Mouse (Mus musculus) cerebellum, postnatal 36 days (tissue): ENCODE measurements around the gene Spag5.

Source experiments
- DNase-seq, 2 experiments: peaks; one replicate each; pipeline ENCODE4 v3.0.0; 2021 to 2022; ENCODE audit warnings: mixed read lengths in 2 of 2

Gene Spag5

DNA sequence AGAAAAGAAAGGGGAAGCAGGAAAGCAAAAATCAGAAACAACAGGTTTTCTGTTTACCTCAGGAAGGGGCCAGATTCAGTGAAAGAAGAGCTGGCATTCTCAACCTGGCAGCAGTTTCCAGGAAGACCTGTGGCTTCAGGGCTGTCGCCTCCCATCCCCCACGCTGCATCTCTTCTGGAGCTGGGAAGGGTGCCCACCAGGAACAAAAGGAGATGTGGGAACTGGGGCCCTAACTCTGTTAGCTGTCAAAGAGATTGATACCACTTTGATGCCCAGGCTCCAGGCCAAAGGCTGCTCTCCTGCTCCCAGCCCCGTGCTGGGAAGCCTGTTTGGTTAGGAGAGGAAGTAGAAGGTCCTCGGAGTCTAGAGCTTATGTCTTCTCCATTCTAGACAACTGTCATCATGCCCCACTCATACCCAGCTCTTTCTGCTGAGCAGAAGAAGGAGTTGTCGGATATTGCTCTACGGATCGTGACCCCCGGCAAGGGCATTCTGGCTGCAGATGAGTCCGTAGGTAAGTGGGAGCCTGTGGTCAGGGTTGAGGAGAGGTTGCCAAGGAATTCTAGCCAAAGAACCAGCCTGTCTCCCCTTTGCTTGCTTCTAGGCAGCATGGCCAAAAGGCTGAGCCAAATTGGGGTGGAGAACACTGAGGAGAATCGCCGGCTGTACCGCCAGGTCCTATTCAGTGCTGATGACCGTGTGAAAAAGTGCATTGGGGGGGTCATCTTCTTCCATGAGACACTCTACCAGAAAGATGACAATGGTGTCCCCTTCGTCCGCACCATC, 22.9 kb downstream of the Spag5 start:
- DNase-seq, result peak; percentile 38 to 48

DNA sequence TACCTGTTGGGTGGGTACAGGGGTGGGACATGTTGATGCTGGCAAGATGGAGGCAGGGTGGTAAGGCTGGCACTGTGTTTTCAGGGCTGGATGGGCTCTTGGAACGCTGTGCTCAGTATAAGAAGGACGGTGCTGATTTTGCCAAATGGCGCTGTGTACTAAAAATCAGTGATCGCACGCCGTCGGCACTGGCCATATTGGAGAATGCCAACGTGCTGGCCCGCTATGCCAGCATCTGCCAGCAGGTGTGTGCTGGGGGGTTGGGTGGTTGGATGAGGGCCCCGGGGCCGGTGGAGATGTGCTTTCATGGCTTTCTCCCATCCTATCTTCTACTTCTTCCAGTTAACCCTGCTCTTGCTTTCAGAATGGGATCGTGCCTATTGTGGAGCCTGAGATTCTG, 23.6 kb downstream of the Spag5 start:
- DNase-seq, result peak in 1 of 2 experiments; percentile 12

DNA sequence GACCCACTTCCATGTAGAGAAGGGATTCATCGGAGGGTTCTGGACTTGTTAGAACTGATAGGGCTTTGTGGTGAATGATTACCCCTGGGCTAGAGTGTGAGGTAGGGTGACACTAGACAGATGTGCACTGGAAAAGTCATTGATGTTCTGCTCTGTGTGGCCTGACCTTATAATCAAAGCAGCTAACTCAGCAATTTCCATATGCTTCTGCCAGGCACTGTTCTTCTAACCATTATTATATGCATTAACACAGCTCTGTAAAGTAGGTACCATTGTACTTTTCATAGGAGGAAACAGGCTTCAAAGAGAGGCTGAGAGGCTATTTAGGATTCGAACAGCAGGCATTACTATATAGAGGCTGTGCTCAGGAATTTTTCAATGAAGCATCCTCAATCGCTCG, 25.9 kb downstream of the Spag5 start:
- DNase-seq, result no peak

GRCm38 (mm10) chr11:78327634-78328511, 26.5 kb downstream of the Spag5 start, which contains the start of gene Pigs:
TSS of gene Pigs (plus strand) at chr11:78328415.
- peak; percentile 98 for DNase-seq

- DNase-seq, result peak in 1 of 2 experiments; percentile 27
Observed at GRCm38 (mm10) chr11:78328512-78329056, 27.3 kb downstream of the Spag5 start.

- DNase-seq, result no peak
Observed at GRCm38 (mm10) chr11:78332676-78333075, 31.3 kb downstream of the Spag5 start.

- no peak for DNase-seq
Observed at GRCm38 (mm10) chr11:78333992-78334391, 32.7 kb downstream of the Spag5 start.

DNA sequence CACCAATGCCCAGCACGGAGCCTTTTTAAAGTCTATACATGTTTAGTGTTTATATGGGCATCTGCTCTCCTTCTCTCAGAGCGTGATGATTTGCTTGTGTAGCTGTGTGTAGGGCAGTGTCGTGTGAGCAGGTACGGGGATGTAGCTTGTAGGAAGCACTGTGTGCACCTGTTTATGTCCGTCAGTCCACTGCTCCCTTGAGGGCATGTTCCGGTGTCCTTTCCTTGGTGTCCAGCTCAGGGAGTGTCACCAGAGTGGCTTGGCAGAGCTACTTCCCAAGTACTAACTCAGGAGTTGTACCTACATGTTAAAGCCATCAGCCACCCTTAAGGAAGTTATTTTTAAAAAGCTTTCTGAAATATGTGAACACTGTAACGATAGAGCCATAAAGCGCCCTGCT, 35.7 kb downstream of the Spag5 start:
- DNase-seq, result no peak

DNA sequence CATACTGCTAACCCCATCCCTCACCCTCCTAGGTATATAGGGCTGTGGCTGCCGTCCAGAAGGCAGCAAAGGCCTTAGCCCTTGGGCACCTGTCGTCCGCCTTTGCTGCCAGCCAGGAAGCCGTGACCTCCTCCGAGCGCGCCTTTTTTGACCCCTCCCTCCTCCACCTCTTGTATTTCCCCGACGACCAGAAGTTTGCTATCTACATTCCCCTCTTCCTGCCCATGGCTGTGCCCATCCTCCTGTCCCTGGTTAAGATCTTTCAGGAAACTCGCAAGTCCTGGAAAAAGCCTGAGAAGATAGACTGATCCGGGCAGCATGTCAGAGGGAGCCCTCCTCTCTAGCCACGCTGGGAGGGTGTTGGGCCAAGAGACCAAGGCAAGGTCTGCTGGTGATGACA, 40.4 kb downstream of the Spag5 start:
- DNase-seq, result no peak

- DNase-seq, result peak; percentile 55 to 75
Observed at GRCm38 (mm10) chr11:78343381-78344327, 42.3 kb downstream of the Spag5 start, which contains the start of gene Unc119. TSS of gene Unc119 (plus strand) at chr11:78343482.

- DNase-seq, result peak in 1 of 2 experiments; percentile 8
Observed at GRCm38 (mm10) chr11:78344328-78344889, 43.1 kb downstream of the Spag5 start.

GRCm38 (mm10) chr11:78344890-78345715, 43.8 kb downstream of the Spag5 start:
- DNase-seq, result peak in 1 of 2 experiments; percentile 5

- DNase-seq, result no peak
Observed at GRCm38 (mm10) chr11:78345801-78346200, 44.5 kb downstream of the Spag5 start.

DNA sequence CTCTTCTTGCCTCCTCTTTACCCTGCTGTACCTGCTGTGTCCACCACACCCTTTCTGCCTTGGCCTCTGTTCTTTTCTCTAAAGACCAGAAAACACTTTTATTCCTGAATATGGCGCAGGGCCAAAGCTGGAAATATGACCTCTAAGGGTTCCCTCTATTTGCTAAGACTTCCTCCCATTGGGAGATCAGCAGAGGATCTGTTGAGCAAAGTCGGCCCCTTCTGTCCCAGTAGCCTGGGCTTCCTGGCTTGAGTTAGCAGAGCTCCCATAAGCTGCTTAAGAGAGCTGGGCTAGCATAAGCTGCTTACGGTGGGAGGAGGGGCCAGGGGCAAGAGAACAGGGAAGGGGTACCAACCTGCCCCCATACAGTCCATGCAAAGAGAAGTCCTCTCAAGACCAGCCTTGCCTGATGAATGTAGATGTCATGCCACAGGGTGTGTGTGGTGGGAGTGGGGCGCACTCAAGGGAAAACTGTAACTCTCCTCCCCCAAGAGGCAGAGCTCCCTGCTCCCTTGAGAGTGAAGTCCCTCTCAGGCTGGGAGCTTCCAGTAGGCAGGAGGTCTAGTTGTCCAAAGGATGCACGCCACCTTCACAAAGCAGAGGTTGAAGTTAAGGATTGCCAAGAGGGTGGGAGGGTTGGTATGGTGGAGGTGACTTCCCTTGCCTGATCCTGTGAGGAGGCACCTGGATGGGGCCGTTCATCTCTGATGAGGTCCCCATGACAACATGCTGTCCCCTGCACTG, 45.2 kb downstream of the Spag5 start:
- DNase-seq, result no peak

DNA sequence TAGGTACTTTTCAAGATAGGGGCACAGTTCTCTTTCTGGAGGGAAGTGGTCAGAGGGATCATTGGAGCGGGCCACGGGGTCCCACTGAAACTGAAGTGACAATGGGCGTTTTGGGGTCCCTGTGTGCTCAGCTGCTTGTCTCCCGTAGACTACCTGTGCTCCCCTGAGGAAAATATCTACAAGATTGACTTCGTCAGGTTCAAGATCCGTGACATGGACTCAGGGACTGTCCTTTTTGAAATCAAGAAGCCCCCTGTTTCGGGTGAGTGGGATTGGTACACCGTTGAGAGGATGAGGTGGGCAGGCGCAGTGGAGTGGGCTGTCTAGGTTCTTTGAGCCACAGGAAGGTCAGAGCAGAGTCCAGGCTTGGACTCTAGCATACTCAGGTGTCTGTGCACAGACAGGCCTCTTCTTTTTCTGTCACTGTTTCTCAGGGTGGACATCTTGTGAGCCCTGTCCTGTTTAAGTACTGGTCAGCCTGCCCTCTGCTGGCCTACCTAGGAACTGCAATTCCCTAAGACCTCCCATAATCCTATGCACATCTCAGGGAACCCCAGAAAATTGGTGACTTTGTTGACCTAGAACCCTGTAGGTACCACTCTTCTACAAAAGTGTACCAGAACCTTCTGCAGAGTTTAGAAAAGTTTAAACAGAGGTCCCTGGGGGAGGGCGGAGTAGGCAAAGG, 45.9 kb downstream of the Spag5 start:
- DNase-seq, result peak; percentile 82 to 83

DNA sequence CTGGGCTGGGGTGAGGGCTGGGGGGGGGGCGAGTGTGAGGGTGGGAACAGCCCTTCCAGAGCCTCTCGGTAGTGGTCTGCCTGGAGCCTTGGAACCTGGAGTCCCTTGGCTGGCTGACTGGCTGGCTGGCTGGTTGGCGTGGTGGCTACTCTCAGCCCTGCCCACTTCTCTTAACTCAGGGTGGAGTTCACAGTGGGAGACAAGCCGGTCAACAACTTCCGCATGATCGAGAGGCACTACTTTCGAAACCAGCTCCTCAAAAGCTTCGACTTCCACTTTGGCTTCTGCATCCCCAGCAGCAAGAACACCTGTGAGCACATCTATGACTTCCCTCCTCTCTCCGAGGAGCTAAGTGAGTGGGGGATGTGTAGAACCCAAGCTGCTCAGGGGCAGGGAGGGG, 46.6 kb downstream of the Spag5 start:
- no peak for DNase-seq

GRCm38 (mm10) chr11:78348474-78348873, 47.1 kb downstream of the Spag5 start:
- DNase-seq, result no peak

GRCm38 (mm10) chr11:78349441-78350358, 48.4 kb downstream of the Spag5 start:
- no peak for DNase-seq
